Mouse (Mus musculus) CH12.LX (cell line): ENCODE measurements at regions not wholly inside any gene's neighbourhood (a gene's known extent, or its start where the extent isn't known, plus 50 kb on each side); places are given as distances from the start of the nearest gene placed in this dataset.

Experiments
- BHLHE40 ChIP-seq: IDR thresholded peaks from 2 replicates; pipeline ENCODE4 v1.6.1; 2011; ENCODE audit warnings: mild to moderate bottlenecking, low read depth, low read length, improper control_type of control experiment
- CTCF ChIP-seq, 2 experiments: IDR thresholded peaks in 1 of 2; conservative IDR thresholded peaks in 1 of 2; 2 replicates each; pipeline ENCODE4 v1.5.1; 2011 to 2012; ENCODE audit warnings: low read depth in 2 of 2, low read length in 2 of 2, improper control_type of control experiment in 1 of 2, inconsistent platforms in 1 of 2, mild to moderate bottlenecking in 1 of 2, moderate library complexity in 1 of 2
- ELF1 ChIP-seq: IDR thresholded peaks from 2 replicates; pipeline ENCODE4 v1.6.1; 2014; ENCODE audit warnings: low read depth, mild to moderate bottlenecking, inconsistent platforms, low read length, improper control_type of control experiment
- EP300 ChIP-seq: IDR thresholded peaks from 2 replicates; pipeline ENCODE4 v1.6.1; 2011; ENCODE audit warnings: low read length, improper control_type of control experiment
- ETS1 ChIP-seq: conservative IDR thresholded peaks from 2 replicates; pipeline ENCODE4 v1.6.1; 2012; ENCODE audit warnings: low read depth, mild to moderate bottlenecking, inconsistent platforms, low read length, improper control_type of control experiment, moderate library complexity
- IRF4 ChIP-seq: IDR thresholded peaks from 2 replicates; pipeline ENCODE4 v1.6.1; 2014; ENCODE audit warnings: low read depth, mild to moderate bottlenecking, inconsistent platforms, low read length, improper control_type of control experiment
- JUND ChIP-seq: conservative IDR thresholded peaks from 2 replicates; pipeline ENCODE4 v1.6.1; 2011; ENCODE audit warnings: low read depth, low read length, improper control_type of control experiment
- MYC ChIP-seq: IDR thresholded peaks from 2 replicates; pipeline ENCODE4 v1.6.1; 2011; ENCODE audit warnings: low read depth, mild to moderate bottlenecking, improper control_type of control experiment, low read length
- POLR2A ChIP-seq: IDR thresholded peaks from 2 replicates; pipeline ENCODE4 v1.6.1; 2011; ENCODE audit warnings: low read depth, mild to moderate bottlenecking, improper control_type of control experiment, low read length
- SMC3 ChIP-seq: IDR thresholded peaks from 2 replicates; pipeline ENCODE4 v1.6.1; 2011; ENCODE audit warnings: low read depth, low read length, improper control_type of control experiment
- USF1 ChIP-seq: IDR thresholded peaks from 2 replicates; pipeline ENCODE4 v1.6.1; 2014; ENCODE audit warnings: low read depth, mild to moderate bottlenecking, inconsistent platforms, low read length, improper control_type of control experiment
- USF2 ChIP-seq: conservative IDR thresholded peaks from 2 replicates; pipeline ENCODE4 v1.6.1; 2011; ENCODE audit warnings: low read depth, low read length, improper control_type of control experiment
- ZNF384 ChIP-seq: IDR thresholded peaks from 2 replicates; pipeline ENCODE4 v1.6.1; 2012; ENCODE audit warnings: low read depth, low read length, improper control_type of control experiment, inconsistent platforms

DNA sequence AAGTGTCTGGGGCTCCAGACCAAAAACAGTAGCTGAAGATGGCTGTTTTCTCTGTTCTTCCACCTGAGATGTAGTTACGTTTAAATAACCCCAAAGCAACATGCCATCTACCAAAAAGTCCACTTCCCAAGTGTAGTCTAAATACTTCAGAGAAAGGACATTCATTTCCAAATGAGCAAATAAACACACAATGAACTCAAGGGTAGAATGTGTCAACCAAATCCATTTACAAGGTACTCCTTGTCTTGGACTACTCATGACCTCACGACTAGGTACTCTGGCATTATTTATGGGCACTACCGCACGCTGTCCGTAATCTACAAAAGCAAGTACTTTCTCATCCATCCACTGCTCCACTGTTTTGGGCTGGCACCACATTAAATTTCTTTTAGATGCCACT is 98.7 kb upstream of the Apob start:
- TF ChIP-seq CTCF (conservative IDR thresholded peaks at IDR 0.05 in 1 of 2, IDR thresholded peaks at IDR 0.05 in 1 of 2; ENCODE audit: low read depth in 2 of 2, low read length in 2 of 2) (no peak), SMC3 (no peak), EP300 (no peak), ETS1 (no peak), JUND (no peak), ELF1 (no peak), POLR2A (no peak), USF1 (no peak), USF2 (no peak), BHLHE40 (no peak), ZNF384 (no peak), MYC (no peak), IRF4 (no peak)
